Mouse (Mus musculus): ENCODE measurements around the gene Sf1. TPM values are rescaled to one million over a fixed set of nuclear protein-coding genes. Genes with fewer than 3 reads are reported as not detected.

The Sf1 gene
- polyA plus RNA-seq, 1 experiment from 2014 or later, result 51.9 TPM

DNA sequence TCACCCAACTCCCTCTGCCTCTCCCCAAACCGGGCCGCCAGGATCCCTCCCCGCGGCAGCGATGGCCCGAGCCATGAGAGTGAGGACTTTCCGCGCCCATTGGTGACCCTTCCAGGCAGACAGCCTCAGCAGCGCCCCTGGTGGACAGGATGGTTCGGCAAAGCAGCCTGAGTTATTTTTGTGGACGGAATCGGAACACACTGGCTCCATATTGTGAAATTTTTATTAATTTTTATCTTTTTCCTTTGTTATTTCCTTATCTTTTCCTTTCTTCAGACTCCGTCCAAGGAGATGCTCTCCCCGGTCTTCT is 12.7 kb downstream of the Sf1 start:
- ATAC-seq, result 0 out of 2 replicates have a peak, but pooled peaks have one; percentile 17
- H3K4me1 ChIP-seq (replicated peaks; ENCODE audit: control insufficient read depth, insufficient read depth, low read length), result no peaks in the 10 kb centered on the region

DNA sequence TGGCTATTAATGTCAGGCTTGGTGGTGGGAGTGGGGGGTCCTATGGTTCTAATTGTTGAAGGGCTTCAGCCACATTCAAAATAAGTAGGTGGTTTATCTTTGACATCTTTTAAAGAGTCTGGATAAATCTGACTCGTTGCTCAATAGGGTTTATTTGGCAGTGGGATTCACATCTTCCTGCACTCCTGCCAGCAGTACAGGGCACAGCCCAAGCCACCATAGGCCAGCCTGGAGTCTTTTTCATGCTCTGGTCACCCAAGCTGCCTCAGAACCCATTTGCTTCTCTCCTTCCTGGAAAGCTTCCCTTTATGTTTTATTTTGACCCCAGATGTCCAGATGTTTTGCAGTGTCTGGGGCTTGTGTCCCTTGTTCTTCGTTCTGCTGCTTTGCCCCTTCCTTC is 13.2 kb downstream of the Sf1 start:
- H3K36me3 ChIP-seq (ENCODE audit: control insufficient read depth, insufficient read depth), result peaks cover 76% of the 10 kb centered on the region
- TF ChIP-seq CTCF (IDR thresholded peaks at IDR 0.05; ENCODE audit: low read depth), result no peak
- H3K27ac ChIP-seq (ENCODE audit: low read depth, low read length), result no peak overlapping the region
- WGBS, result 69% methylated on average over 2 of the region's 2 CpGs
- no peak for ATAC-seq
- H3K27me3 ChIP-seq (replicated peaks; ENCODE audit: control insufficient read depth, insufficient read depth, low read length), result no peaks in the 10 kb centered on the region
- no peak overlapping the region for H3K4me3 ChIP-seq (ENCODE audit: low read depth, low read length)
- no peak overlapping the region for H3K9ac ChIP-seq (ENCODE audit: low read depth, low read length)
- no peaks in the 10 kb centered on the region for H3K4me1 ChIP-seq (replicated peaks; ENCODE audit: control insufficient read depth, insufficient read depth, low read length)
- no peak overlapping the region for H3K4me2 ChIP-seq (replicated peaks; ENCODE audit: low read depth)
- H3K9me3 ChIP-seq (ENCODE audit: control insufficient read depth), result no peaks in the 10 kb centered on the region

More for the DNA sequence above, 12.7 kb downstream of the Sf1 start:
- Histone ChIP-seq H3K9me3 (ENCODE audit: control insufficient read depth) (no peaks in the 10 kb centered on the region), H3K27ac (ENCODE audit: low read depth, low read length) (no peak overlapping the region), H3K4me2 (replicated peaks; ENCODE audit: low read depth) (no peak overlapping the region), H3K4me3 (ENCODE audit: low read depth, low read length) (no peak overlapping the region), H3K36me3 (ENCODE audit: control insufficient read depth, insufficient read depth) (peaks cover 80% of the 10 kb centered on the region), H3K9ac (ENCODE audit: low read depth, low read length) (no peak overlapping the region), H3K27me3 (replicated peaks; ENCODE audit: control insufficient read depth, insufficient read depth, low read length) (no peaks in the 10 kb centered on the region)
- WGBS, result 72% methylated on average over 14 of the region's 14 CpGs
- TF ChIP-seq CTCF (IDR thresholded peaks at IDR 0.05; ENCODE audit: low read depth), result peak; percentile 80

DNA sequence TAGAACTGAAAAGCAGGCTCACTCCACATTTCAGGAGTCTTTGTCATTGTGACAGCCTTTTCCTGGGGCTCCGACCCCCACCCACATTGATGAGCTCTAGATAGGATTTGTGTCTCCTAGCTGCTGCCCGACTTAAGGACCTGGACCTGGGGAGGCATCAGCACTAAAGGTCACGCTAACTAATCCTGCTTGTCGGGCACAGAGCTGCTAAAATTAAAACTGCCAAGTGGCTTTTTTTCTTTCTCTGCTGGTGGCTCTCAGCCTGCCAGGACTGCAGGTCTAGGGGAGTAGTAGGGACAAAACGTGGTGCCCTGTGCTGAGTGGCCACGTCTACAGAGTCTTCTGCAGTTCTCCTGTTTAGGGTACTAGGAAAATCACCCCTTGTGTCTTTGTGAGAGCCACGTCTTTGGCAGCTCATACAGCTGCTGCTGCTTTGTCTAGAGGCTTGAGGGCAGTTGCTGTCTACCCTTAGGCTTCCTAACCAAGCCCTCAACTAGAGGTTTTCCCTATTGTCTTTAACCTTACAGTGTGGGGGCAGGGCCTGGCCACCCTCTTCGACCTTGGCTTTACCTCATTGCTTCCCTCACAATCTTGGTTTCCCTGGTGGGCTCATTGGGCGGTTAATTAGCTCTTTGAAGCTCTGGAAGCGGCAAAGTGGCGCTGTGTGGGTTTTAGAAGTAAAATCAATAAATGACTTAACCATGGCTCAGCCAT is 14.0 kb downstream of the Sf1 start:
- no peak for TF ChIP-seq CTCF (IDR thresholded peaks at IDR 0.05; ENCODE audit: low read depth)
- H3K4me2 ChIP-seq (replicated peaks; ENCODE audit: low read depth), result no peak overlapping the region
- 79% methylated on average over 11 of the region's 11 CpGs for WGBS
- no peak for ATAC-seq
- H3K27ac ChIP-seq (ENCODE audit: low read depth, low read length), result no peak overlapping the region; the same call in 1 of the 2 replicates
- no peaks in the 10 kb centered on the region for H3K27me3 ChIP-seq (replicated peaks; ENCODE audit: control insufficient read depth, insufficient read depth, low read length)
- H3K4me3 ChIP-seq (ENCODE audit: low read depth, low read length), result no peak overlapping the region
- no peak overlapping the region for H3K9ac ChIP-seq (ENCODE audit: low read depth, low read length)
- peaks cover 68% of the 10 kb centered on the region for H3K36me3 ChIP-seq (ENCODE audit: control insufficient read depth, insufficient read depth)
- H3K4me1 ChIP-seq (replicated peaks; ENCODE audit: control insufficient read depth, insufficient read depth, low read length), result no peaks in the 10 kb centered on the region
- no peaks in the 10 kb centered on the region for H3K9me3 ChIP-seq (ENCODE audit: control insufficient read depth)

DNA sequence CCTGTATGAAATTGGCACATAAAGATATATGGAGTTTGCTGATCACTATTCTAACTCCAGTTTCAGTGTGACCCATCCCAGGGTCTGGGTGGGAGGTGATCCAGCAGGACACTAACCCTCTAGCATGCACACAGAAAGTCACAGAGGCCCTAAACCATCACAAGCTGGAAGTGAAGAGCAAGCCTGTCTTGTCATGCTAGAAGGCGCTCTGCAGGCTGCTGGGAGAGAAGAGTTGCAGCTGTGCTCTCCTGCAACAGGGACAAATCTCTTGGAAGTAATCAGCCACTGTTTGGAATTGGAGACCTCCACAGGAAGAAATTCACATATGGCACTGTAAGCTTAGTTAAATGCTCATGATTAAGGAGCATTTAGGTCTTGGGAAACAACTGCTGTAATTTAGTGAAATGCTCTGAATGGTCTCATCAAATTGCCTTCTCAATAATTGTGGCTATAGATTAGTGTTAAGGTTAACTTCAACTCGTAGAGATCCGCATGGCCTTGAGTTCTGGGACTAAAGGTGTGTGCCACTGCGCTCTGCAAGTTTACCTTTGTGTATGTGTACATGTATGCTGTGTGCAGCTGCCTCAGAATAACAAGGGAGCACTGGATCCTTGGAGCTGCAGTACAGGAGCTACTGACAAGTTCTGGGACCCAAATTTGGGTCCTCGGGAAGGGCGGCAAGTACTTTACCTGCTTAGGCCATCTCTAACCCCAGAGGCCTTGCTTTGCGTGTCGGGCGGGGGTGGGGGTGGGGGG is 17.1 kb downstream of the Sf1 start:
- no peak for TF ChIP-seq CTCF (IDR thresholded peaks at IDR 0.05; ENCODE audit: low read depth)
- WGBS, result 88% methylated on average over 9 of the region's 9 CpGs
- no peak overlapping the region for H3K27ac ChIP-seq (ENCODE audit: low read depth, low read length)

DNA sequence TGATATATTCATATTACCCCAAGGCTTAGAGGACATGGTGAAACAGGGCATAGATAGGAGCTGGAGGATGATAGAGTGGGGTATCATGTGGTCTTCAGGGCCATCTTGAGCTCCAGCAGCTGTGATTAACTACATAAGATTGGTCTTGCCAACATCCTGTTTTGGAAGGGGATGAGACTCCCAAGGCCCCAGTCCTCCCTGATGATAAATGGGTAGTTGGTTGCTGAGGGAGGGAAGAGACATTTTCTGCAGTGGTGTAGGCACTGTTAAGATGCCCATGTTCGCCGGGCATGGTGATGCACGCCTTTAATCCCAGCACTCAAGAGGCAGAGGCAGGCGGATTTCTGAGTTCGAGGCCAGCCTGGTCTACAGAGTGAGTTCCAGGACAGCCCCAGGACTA is 17.7 kb downstream of the Sf1 start:
- ATAC-seq, result no peak
- WGBS, result 95% methylated on average over 5 of the region's 5 CpGs
- H3K9me3 ChIP-seq (ENCODE audit: control insufficient read depth), result no peaks in the 10 kb centered on the region
- H3K4me1 ChIP-seq (replicated peaks; ENCODE audit: control insufficient read depth, insufficient read depth, low read length), result no peaks in the 10 kb centered on the region; the same call in 1 of the 2 replicates
- H3K36me3 ChIP-seq (ENCODE audit: control insufficient read depth, insufficient read depth), result peaks cover 32% of the 10 kb centered on the region
- H3K4me2 ChIP-seq (replicated peaks; ENCODE audit: low read depth), result no peak overlapping the region
- H3K4me3 ChIP-seq (ENCODE audit: low read depth, low read length), result no peak overlapping the region
- no peaks in the 10 kb centered on the region for H3K27me3 ChIP-seq (replicated peaks; ENCODE audit: control insufficient read depth, insufficient read depth, low read length)
- no peak overlapping the region for H3K9ac ChIP-seq (ENCODE audit: low read depth, low read length)
- no peak overlapping the region for H3K27ac ChIP-seq (ENCODE audit: low read depth, low read length)
- no peak for TF ChIP-seq CTCF (IDR thresholded peaks at IDR 0.05; ENCODE audit: low read depth)

More for the DNA sequence above, 17.1 kb downstream of the Sf1 start:
- Histone ChIP-seq H3K9ac (ENCODE audit: low read depth, low read length) (no peak overlapping the region), H3K4me1 (replicated peaks; ENCODE audit: control insufficient read depth, insufficient read depth, low read length) (no peaks in the 10 kb centered on the region; the same call in 1 of the 2 replicates), H3K4me2 (replicated peaks; ENCODE audit: low read depth) (no peak overlapping the region), H3K9me3 (ENCODE audit: control insufficient read depth) (no peaks in the 10 kb centered on the region), H3K36me3 (ENCODE audit: control insufficient read depth, insufficient read depth) (peaks cover 39% of the 10 kb centered on the region), H3K27me3 (replicated peaks; ENCODE audit: control insufficient read depth, insufficient read depth, low read length) (no peaks in the 10 kb centered on the region), H3K4me3 (ENCODE audit: low read depth, low read length) (no peak overlapping the region)
- ATAC-seq, result no peak

DNA sequence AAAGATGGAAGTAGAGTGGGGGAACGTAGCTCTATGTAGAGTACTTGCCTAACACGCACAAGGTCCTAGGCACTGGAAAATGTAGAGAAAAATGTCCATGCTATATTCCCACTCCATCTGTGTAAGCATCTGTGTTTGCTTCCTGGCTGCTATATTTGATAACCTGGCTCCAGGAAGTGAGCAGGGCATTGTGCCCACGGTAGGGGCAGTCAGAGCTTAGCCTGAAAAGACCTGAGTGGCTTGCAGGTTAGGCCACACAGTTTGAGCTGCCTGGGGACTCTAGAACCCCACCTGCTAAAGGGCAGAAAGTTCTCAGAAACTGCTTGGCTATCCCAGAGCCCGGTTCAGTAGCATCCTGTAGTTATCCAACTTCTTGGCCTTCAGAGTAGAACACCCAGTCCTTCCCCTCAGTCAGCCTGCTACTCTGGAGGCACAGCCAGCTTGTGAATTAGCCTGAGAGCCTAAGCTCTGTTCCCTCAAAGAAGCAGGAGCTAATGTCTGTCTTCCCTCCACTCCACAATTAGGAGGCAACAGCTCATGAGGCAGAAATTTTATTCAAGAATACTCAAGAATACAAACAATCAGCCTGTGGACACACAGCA is 18.9 kb downstream of the Sf1 start:
- Histone ChIP-seq H3K4me1 (replicated peaks; ENCODE audit: control insufficient read depth, insufficient read depth, low read length) (no peaks in the 10 kb centered on the region; the same call in 1 of the 2 replicates), H3K4me2 (replicated peaks; ENCODE audit: low read depth) (no peak overlapping the region), H3K27me3 (replicated peaks; ENCODE audit: control insufficient read depth, insufficient read depth, low read length) (no peaks in the 10 kb centered on the region), H3K27ac (ENCODE audit: low read depth, low read length) (no peak overlapping the region), H3K36me3 (ENCODE audit: control insufficient read depth, insufficient read depth) (peaks cover 20% of the 10 kb centered on the region), H3K9me3 (ENCODE audit: control insufficient read depth) (no peaks in the 10 kb centered on the region), H3K4me3 (ENCODE audit: low read depth, low read length) (no peak overlapping the region), H3K9ac (ENCODE audit: low read depth, low read length) (no peak overlapping the region)
- no peak for TF ChIP-seq CTCF (IDR thresholded peaks at IDR 0.05; ENCODE audit: low read depth)
- 69% methylated on average over 4 of the region's 4 CpGs for WGBS
- ATAC-seq, result no peak

All from intestine, postnatal 0 days (tissue).